Mouse (Mus musculus) gastrocnemius, postnatal 14 days (tissue): ENCODE results near the gene Slc51b. TPM values are rescaled to one million over a fixed set of nuclear protein-coding genes. Genes with fewer than 3 reads are reported as not detected.

ENCODE experiments used
- DNase-seq: peaks from one replicate; pipeline ENCODE4 v3.0.0; 2021; ENCODE audit warnings: mixed read lengths
- intact Hi-C: fragments of 180-260 bp; cut with DNase I; formaldehyde crosslinking; loops from one replicate; pipeline ENCODE4 v1.15.1; 2025; ENCODE audit warnings: low total_unique reads
- long read RNA-seq, 2 experiments: library from polyadenylated mRNA; stranded (forward); transcript quantifications; one replicate each; pipeline ENCODE4 v2.0.0; 2021
- total RNA-seq, 2 experiments: library from RNA; stranded (reverse); gene quantifications; 2 replicates each; pipeline ENCODE4 v1.2.3; 2021

Gene Slc51b
- total RNA-seq, result not detected
- long read RNA-seq, experiment 1, result 0 reads
- long read RNA-seq, experiment 2, result 0 reads

DNA sequence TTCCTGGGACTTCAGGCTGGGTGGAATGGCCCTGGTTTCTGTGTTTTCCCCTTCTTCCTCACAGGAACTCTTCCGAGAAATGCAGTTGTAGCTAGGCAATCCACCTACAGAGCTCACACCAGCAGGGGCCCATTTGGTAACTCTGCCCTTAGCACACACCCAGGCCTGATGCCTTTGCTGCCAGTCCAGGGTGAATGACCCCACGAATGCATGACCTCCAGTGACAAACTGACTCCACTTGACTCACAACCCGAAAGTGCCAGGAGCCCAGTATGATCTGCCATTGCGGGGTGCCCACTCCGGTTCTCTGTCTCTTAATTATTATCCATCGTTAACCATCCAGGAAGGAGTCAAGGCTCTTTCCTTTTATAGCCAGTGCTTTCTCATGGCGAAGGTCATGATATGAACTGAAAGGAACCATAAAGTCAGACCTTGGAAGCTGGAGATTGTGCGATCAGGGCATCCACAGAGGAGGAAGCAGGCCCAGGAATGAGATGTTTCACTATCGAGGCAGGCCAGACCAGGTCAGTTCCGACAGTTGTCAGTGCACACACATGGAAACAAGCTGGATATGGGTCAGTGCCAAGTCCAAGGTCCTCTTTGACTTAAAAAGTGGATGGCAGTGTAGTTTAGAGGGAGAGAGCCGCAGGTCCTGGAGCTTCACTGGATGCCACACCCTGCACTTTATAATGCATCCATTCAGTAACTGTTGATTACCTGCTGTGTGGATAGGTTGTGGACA is at the start of gene Slc51b:
Slc51b (minus strand) TSS at position 196 of the 742 bp plus-strand sequence.
- DNase-seq, result no peak
- intact Hi-C loops, result no loop called here

DNA sequence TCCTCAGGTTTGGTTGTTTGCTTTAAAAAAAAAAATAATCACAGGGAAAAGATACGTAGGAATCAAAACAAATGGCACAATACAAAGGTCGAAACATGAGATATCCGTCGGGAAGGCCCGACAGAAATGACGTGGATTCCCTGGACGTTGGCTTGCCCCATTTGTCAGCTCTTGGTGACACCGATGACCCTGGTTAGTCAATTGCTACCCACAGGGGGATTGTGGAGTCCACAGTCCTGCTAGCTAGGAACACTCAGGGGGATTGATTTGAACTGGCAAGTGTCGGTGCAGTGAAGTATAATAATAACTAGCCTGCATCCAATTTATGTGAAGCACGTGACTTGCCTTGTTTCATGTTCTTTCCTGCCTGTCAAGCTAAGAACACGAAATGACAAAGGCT is 44.9 kb upstream of the Slc51b start:
- DNase-seq, result no peak
- intact Hi-C loops, result no loop called here

GRCm38 (mm10) chr9:65465241-65465640 is 42.5 kb upstream of the Slc51b start:
- intact Hi-C loops, result no loop called here
- no peak for DNase-seq

DNA sequence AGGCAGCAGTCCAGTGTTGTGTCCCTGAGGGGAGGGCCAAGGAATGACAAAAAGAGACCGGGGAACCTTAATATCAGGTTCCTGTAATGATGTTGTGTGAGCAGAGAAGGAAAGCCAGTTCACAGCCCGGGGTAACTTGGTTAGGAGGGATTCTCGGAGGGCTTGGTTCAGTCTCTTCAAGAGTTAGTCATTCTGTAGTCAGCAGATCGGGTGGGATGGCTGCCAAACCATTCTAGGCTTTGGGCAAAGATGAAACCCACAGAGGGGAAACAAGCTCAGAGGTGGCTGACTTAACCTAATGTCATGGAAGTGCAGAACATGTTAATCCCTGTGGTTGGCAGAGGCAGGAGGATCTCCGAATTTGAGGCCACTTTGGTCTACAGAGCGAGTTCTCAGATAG is 41.4 kb upstream of the Slc51b start:
- DNase-seq, result peak; percentile 41
- intact Hi-C loops, result no loop called here

DNA sequence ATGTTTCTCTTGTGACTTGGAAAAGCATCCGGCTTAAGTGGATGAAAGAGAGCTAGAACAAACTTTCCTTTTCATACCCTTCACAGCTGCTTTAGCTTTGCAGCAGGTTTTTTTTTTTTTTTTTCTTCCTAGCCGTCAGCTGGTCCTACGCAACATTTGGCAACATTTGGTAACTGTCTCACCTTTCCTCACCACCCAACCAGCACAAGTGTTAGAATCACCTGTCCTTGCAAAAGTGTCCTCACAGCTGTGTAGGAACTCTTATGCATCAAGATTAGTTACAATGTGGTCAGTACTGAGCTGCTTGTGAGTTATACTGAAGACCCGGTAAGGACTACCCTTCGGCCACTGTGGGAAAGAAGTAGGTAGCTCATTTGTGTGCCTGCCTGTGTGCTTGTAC is 39.8 kb upstream of the Slc51b start:
- DNase-seq, result no peak
- intact Hi-C loops, result no loop called here

GRCm38 (mm10) chr9:65460732-65461442 is 38.1 kb upstream of the Slc51b start, which contains the start of gene Spg21:
TSS of gene Spg21 (plus strand) at chr9:65460947.
- intact Hi-C loops, result no loop called here
- DNase-seq, result peak; percentile 94

DNA sequence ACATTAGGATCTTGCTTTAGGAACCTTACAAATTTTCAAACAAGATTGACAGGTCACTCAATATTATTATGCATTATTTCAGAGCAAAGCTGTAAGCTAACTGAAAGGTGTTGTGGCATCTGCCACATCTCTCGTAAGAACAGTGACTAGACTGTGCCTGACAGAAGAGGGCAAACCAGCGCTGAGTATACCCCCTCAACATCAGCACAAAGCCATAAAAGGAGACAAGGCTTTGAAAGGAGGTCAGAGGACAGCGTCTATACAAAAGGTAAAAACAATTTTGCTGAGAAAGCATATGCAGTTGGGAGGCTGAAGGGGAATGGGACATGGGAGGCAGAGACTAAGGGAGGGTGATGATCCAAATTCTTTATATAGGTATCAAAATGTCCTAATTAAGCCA is 37.4 kb upstream of the Slc51b start:
- DNase-seq, result no peak
- intact Hi-C loops, result no loop called here

- intact Hi-C loops, result no loop called here
- peak; percentile 19 for DNase-seq
These were observed 36.2 kb upstream of the Slc51b start for GRCm38 (mm10) chr9:65458975-65459374.

- intact Hi-C loops, result no loop called here
- no peak for DNase-seq
These were observed 25.2 kb upstream of the Slc51b start for GRCm38 (mm10) chr9:65447951-65448350.

DNA sequence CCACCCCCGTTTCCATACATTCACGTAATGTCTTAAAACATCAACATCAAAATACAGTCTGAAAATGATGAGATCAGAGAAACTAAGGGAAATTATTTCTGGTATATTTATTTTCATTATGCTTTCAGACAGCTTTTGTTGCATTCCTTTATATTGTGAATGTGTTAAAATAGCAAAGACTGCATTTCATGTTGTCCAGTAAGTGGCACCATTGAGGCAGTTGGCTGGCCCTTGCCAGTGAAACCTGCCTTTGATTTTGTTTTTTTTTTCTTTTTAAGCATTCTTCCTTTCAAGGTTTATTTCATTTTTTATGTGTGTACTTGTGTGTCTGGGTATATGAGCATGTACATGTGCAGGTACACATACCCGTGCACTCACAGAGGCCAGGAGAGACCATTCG is 21.9 kb upstream of the Slc51b start:
- intact Hi-C loops, result no loop called here
- no peak for DNase-seq

DNA sequence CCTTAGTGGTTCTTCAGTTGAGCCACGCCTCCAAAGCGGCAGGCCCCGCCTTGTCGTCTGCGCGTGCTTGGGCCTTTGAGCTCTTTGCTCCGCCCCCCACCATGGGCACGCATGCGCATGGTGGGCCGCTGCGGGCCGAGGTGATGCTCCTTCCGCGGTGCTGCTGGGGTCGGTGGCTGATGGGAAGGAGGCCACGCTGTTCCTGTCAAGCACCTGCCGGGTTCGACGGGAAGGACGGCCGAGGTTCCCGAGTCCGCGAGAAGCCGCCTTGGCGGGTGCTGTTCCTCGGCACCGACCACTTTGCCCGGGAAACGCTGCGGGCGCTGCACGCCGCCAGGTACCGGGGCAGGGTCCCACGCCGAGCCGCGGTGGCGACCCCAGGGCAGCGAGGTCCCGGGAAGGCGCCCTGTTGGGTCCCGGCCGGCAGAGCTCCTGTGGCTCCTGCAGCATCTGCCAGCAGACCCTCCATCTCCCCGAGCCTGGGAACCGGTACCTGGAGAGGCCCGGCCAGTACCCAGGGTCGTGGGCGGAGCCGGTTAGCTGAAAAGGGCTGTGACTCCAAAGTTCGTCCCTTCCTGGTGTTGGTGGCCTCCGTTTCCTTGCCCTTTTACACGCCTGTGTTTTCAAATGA is 13.0 kb upstream of the Slc51b start, which contains the start of gene Mtfmt:
Mtfmt (plus strand) TSS at position 112 of the 631 bp plus-strand sequence.
- intact Hi-C loops, result no loop called here
- peak; percentile 94 for DNase-seq

DNA sequence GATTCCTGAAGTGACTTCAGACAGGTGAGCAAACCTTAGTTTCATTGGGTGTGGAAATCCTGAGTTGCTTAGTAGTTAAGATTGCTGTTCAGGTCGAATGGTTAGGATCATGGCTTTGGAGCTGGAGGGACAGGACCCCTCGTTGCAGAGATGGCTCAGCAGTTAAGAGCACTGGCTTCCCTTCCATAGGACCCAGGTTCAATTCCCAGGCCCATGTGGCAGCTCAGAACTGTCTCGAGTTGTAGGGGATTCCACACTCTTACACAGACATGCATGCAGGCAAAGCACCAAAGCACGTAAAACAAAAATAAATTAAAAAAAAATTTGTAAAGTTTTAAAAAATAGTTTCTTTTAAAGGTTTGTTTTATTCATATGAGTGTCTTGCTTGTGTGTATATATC is 12.5 kb upstream of the Slc51b start:
- no peak for DNase-seq
- intact Hi-C loops, result no loop called here

GRCm38 (mm10) chr9:65434140-65434539 is 11.4 kb upstream of the Slc51b start:
- peak; percentile 13 for DNase-seq
- intact Hi-C loops, result loop anchor here (5.0 kb wide), 1 partner anchor 42 kb away; the partner anchor contains the start of gene Kbtbd13

DNA sequence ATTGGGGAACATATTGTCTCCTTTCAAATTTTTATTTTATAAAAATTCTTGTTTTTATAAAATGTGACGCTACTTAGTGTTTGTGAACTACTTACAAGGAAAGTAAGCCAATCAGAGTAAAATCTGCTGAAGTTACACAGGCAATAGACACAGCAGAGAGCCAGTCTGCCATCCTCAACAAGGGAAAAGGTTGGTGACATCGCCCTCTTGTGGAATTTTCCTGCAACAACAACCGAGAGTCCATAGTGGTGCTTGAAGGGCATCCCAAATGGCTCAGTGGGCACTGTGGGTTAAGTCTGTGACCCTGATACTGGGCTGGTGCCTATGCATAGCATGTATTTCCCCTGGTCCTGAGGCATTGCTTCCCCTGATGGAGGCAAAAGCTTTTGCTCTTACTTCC is 9.5 kb upstream of the Slc51b start:
- intact Hi-C loops, result loop anchor here (5.0 kb wide), 1 partner anchor 40 kb away; the partner anchor contains the start of gene Kbtbd13
- DNase-seq, result peak; percentile 76

DNA sequence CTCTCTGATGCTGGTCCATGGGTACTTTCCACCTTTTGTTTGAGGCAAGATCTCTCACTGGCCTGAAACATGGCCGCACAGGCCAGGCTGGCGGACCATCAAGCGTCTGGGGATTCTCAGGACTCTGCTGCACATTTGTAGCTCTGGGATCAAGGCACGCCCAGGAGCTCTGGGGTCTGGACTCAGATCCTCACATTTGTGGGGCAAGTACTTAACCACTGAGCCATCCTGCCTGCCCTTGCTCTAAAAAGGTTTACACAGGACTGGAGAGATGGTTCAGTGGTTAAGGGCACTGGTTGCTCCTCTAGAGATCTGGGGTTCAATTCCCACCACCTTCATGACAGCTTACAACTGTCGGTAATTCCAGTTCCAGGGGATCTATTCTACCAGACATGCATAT is 8.2 kb upstream of the Slc51b start:
- intact Hi-C loops, result loop anchor here (5.0 kb wide), 1 partner anchor 39 kb away; the partner anchor contains the start of gene Kbtbd13
- DNase-seq, result no peak

- intact Hi-C loops, result loop anchor here (5.0 kb wide), 1 partner anchor 38 kb away; the partner anchor contains the start of gene Kbtbd13
- DNase-seq, result no peak
These were observed 7.6 kb upstream of the Slc51b start for GRCm38 (mm10) chr9:65430401-65430800.

DNA sequence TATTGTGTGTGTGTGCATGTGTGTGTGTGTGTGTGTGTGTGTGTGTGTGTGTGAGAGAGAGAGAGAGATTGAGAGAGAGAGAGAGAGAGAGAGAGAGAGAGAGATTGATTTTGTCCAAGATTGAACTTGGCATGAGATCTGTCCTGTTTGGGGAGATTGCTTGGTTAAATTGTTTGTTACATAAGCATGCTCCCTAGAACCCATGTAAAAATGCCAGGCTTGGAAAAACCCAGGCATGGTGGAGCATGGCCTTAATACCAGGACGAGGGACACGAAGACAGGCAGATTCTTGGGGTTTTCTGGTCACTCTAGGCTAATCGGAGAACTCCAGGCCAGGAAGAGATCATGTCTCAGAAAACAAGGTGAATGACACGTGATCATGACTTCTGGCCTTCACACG is 5.2 kb upstream of the Slc51b start:
- intact Hi-C loops, result no loop called here
- DNase-seq, result no peak

GRCm38 (mm10) chr9:65427511-65427910 is 4.8 kb upstream of the Slc51b start:
- intact Hi-C loops, result no loop called here

GRCm38 (mm10) chr9:65424393-65424792 is 1.6 kb upstream of the Slc51b start:
- intact Hi-C loops, result no loop called here
- DNase-seq, result no peak

More at GRCm38 (mm10) chr9:65427511-65427910, 4.8 kb upstream of the Slc51b start:
- DNase-seq, result no peak

DNA sequence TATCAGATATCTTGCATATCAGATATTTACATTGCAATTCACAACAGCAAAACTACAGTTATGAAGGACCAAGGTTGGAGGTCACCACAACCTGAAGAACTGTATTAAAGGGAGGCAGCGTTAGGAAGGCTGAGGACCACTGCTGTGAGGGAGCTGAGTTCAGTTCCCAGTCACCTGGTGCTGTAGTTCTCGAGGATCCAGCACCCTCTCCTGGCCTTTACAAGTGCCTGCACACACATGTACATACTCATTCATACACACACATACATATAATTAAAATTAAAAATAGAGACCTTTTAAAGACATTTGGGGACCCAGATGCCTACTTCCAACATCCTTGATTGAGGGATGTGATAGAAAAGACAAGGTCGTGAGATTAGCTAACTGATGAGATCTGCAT is 3.1 kb downstream of the Slc51b start:
- no peak for DNase-seq
- intact Hi-C loops, result no loop called here
